Mouse (Mus musculus): ENCODE data around the gene Mfn2. TPM values are rescaled to one million over a fixed set of nuclear protein-coding genes. Genes with fewer than 3 reads are reported as not detected.
A peak's percentile ranks its signal among the peaks of the same experiment; 100 is the strongest.
"Not testable (repeated sequence)": the region's sequence is repeated elsewhere in the genome, so short reads cannot be mapped to it uniquely, and the experiment has no call there.

The Mfn2 gene
- polyA plus RNA-seq, 1 experiment from 2014 or later, result 104 TPM

- peak; percentile 83 for ATAC-seq (replicated peaks)
These were observed 55.9 kb downstream of the Mfn2 start for GRCm38 (mm10) chr4:147848584-147848991.

GRCm38 (mm10) chr4:147847614-147848583 is 56.6 kb downstream of the Mfn2 start, which contains the start of gene Zfp933:
Zfp933 (minus strand) TSS chr4:147848366.
- peaks cover 10% of the 10 kb centered on the region for H3K4me1 ChIP-seq
- H3K9me3 ChIP-seq, result peaks cover 9% of the 10 kb centered on the region
- H3K4me3 ChIP-seq, result peak within 1 kb of the TSS; percentile 56
- peak within 1 kb of the TSS; percentile 64 for H3K9ac ChIP-seq
- H3K27ac ChIP-seq, result peak within 1 kb of the TSS; percentile 31; the same call in 1 of the 2 replicates
- H3K4me2 ChIP-seq, result peak within 1 kb of the TSS; percentile 56
- ATAC-seq (replicated peaks), result peak; percentile 90
- peaks cover 19% of the 10 kb centered on the region for H3K36me3 ChIP-seq (replicated peaks)
- H3K27me3 ChIP-seq (replicated peaks), result no peaks in the 10 kb centered on the region
- 3% methylated on average over 23 of the region's 23 CpGs for WGBS

More at GRCm38 (mm10) chr4:147848584-147848991, 55.9 kb downstream of the Mfn2 start:
- Histone ChIP-seq H3K4me3 (peak overlapping the region; percentile 56), H3K4me1 (peaks cover 10% of the 10 kb centered on the region), H3K4me2 (peak overlapping the region; percentile 52), H3K9me3 (peaks cover 6% of the 10 kb centered on the region; the same call in 1 of the 2 replicates), H3K9ac (peak overlapping the region; percentile 26), H3K27me3 (replicated peaks) (no peaks in the 10 kb centered on the region), H3K36me3 (replicated peaks) (peaks cover 15% of the 10 kb centered on the region), H3K27ac (peak overlapping the region; percentile 31; the same call in 1 of the 2 replicates)
- 6% methylated on average over 4 of the region's 4 CpGs for WGBS

DNA sequence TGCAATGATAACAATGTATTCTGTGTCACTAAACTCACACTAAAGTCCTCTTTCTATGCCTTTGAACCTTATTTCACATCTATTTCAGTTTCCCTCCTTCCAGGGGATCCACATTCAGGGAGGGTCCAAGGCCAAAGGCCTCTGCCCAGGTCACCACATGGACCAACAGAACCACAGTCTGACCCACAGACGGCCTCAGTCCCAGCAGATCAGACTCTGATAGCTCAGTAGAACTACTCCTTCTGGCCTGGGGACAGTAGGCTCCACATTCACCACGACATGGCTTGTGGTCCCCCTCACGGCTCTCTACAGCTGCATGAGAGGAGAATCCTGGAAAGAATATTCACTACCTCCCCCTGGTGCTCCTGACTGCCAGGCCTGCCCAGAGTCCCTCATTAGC is 61.6 kb downstream of the Mfn2 start:
- Histone ChIP-seq H3K27ac (no peak overlapping the region), H3K4me1 (peaks cover 5% of the 10 kb centered on the region), H3K27me3 (replicated peaks) (no peaks in the 10 kb centered on the region), H3K9me3 (peaks cover 22% of the 10 kb centered on the region), H3K36me3 (replicated peaks) (peaks cover 33% of the 10 kb centered on the region), H3K4me3 (no peak overlapping the region), H3K4me2 (no peak overlapping the region), H3K9ac (no peak overlapping the region)
- no peak for ATAC-seq (replicated peaks)
- 92% methylated on average over 3 of the region's 3 CpGs for WGBS

- H3K9me3 ChIP-seq, result peaks cover 19% of the 10 kb centered on the region
- H3K27ac ChIP-seq; H3K4me2 ChIP-seq; H3K9ac ChIP-seq; H3K4me3 ChIP-seq; ATAC-seq (replicated peaks); H3K27me3 ChIP-seq (replicated peaks); H3K4me1 ChIP-seq: not testable (repeated sequence)
- peaks cover 24% of the 10 kb centered on the region for H3K36me3 ChIP-seq (replicated peaks)
- 99% methylated on average over 21 of the region's 26 CpGs for WGBS
These were observed 65.2 kb downstream of the Mfn2 start for GRCm38 (mm10) chr4:147839282-147839681.

GRCm38 (mm10) chr4:147824389-147824788 is 80.1 kb downstream of the Mfn2 start:
- Histone ChIP-seq H3K9ac (no peak overlapping the region), H3K36me3 (replicated peaks) (peaks cover 70% of the 10 kb centered on the region), H3K27ac (no peak overlapping the region), H3K9me3 (peaks cover 70% of the 10 kb centered on the region), H3K4me3 (no peak overlapping the region), H3K4me2 (no peak overlapping the region), H3K4me1 (no peaks in the 10 kb centered on the region), H3K27me3 (replicated peaks) (no peaks in the 10 kb centered on the region)
- whole genome bisulfite sequencing, result 94% methylated on average over 4 of the region's 4 CpGs
- ATAC-seq (replicated peaks), result no peak

Other genes with a start within 250 kb of the Mfn2 start
- gene Zfp534, start 202.2 kb downstream of the Mfn2 start, polyA plus RNA-seq (2015; fragmentation: Nextera tagmentation; extraction: Ambion mirVana), result not detected in 2 replicates
- 2.7 and 3.4 TPM in 2 replicates for gene Zfp984, start 94.9 kb downstream of the Mfn2 start, polyA plus RNA-seq (2015; fragmentation: Nextera tagmentation; extraction: Ambion mirVana)
- gene Zfp933, start 56.3 kb downstream of the Mfn2 start, polyA plus RNA-seq (2015; fragmentation: Nextera tagmentation; extraction: Ambion mirVana), result 7.5 and 7.6 TPM in 2 replicates
- gene Miip, start 35.9 kb downstream of the Mfn2 start, polyA plus RNA-seq (2015; fragmentation: Nextera tagmentation; extraction: Ambion mirVana), result 43.3 and 48.3 TPM in 2 replicates
- 9.5 and 9.7 TPM in 2 replicates for gene Fv1, start 35.7 kb downstream of the Mfn2 start, polyA plus RNA-seq (2015; fragmentation: Nextera tagmentation; extraction: Ambion mirVana)
- gene Plod1, start 32.1 kb upstream of the Mfn2 start, polyA plus RNA-seq (2015; fragmentation: Nextera tagmentation; extraction: Ambion mirVana), result 20.2 and 22.7 TPM in 2 replicates
- 12.8 and 16.5 TPM in 2 replicates for gene 2510039O18Rik, start 36.2 kb upstream of the Mfn2 start, polyA plus RNA-seq (2015; fragmentation: Nextera tagmentation; extraction: Ambion mirVana)
- gene Nppb, start 81.1 kb upstream of the Mfn2 start, polyA plus RNA-seq (2015; fragmentation: Nextera tagmentation; extraction: Ambion mirVana), result not detected in 2 replicates
- 3.6 and 6.4 TPM in 2 replicates for gene Nppa, start 96.0 kb upstream of the Mfn2 start, polyA plus RNA-seq (2015; fragmentation: Nextera tagmentation; extraction: Ambion mirVana)
- 36.2 and 38.0 TPM in 2 replicates for gene Clcn6, start 134.1 kb upstream of the Mfn2 start, polyA plus RNA-seq (2015; fragmentation: Nextera tagmentation; extraction: Ambion mirVana)
- gene Mthfr, start 134.4 kb upstream of the Mfn2 start, polyA plus RNA-seq (2015; fragmentation: Nextera tagmentation; extraction: Ambion mirVana), result 23.2 and 24.8 TPM in 2 replicates
- 5.5 and 6.4 TPM in 2 replicates for gene Agtrap, start 183.3 kb upstream of the Mfn2 start, polyA plus RNA-seq (2015; fragmentation: Nextera tagmentation; extraction: Ambion mirVana)
- 99.2 and 112 TPM in 2 replicates for gene Mad2l2, start 225.7 kb upstream of the Mfn2 start, polyA plus RNA-seq (2015; fragmentation: Nextera tagmentation; extraction: Ambion mirVana)
- 15.1 and 15.7 TPM in 2 replicates for gene Draxin, start 226.0 kb upstream of the Mfn2 start, polyA plus RNA-seq (2015; fragmentation: Nextera tagmentation; extraction: Ambion mirVana)
- gene Fbxo6, start 247.4 kb upstream of the Mfn2 start, polyA plus RNA-seq (2015; fragmentation: Nextera tagmentation; extraction: Ambion mirVana), result 21.6 and 21.7 TPM in 2 replicates

Measured in midbrain, embryonic 15.5 days (tissue).